Mouse (Mus musculus): Measurements from ENCODE around the gene Shmt2. TPM values are rescaled to one million over a fixed set of nuclear protein-coding genes. Genes with fewer than 3 reads are reported as not detected.

Gene Shmt2
- polyA plus RNA-seq, 1 experiment from 2014 or later, result 101 TPM

DNA sequence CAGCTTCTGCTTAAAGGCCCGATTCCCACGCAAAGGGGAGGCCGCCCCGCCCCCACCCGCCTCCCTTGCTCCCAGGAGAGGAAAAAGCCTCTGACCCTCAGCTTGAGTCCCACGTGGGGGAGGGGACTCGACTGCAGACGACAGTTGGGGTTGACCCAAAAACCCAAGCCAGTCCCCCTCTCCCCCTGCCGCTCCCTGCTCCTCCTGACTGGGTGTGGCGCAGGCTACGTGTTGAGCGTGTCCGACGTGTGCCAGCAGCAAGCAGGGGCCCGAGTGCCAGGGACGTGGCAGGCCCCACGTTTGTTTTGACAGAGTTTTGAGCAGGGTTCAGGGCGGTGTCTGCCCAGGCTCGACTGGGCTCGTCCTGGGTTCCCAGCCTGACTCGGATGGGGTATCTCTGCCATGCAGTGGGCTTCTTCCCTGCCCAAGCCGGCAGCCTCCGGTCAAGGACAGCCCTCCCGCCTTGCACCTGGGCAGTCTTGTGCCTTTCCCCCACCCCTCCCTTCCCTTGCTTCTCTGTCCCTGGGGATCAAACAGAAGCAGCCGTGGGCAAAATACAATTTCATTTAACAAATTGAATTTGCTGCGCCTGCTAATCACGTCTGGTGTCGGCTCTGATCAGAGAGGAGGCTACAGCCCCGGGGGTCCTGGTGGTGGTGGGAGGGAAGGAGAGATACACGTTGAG, 5.5 kb downstream of the Shmt2 start:
- Histone ChIP-seq H3K9me3 (ENCODE audit: low read depth, low read length) (no peaks in the 10 kb centered on the region), H3K27ac (ENCODE audit: low read depth) (0 out of 2 replicates have a peak overlapping the region, but pooled peaks have one; percentile 47), H3K4me1 (ENCODE audit: insufficient read depth) (peaks cover 22% of the 10 kb centered on the region), H3K4me3 (ENCODE audit: low read depth, low read length) (peak overlapping the region; percentile 7; the same call in 1 of the 2 replicates), H3K9ac (peak overlapping the region; percentile 20; the same call in 1 of the 2 replicates), H3K36me3 (ENCODE audit: insufficient read depth) (peaks cover 36% of the 10 kb centered on the region), H3K4me2 (peak overlapping the region; percentile 54), H3K27me3 (ENCODE audit: insufficient read depth, low read length) (peaks cover 44% of the 10 kb centered on the region)
- ATAC-seq (ENCODE audit: insufficient read depth) (peak; percentile 12), DNase-seq (peak; percentile 79)
- no peak for TF ChIP-seq CTCF (IDR thresholded peaks at IDR 0.05; ENCODE audit: low read depth)
- WGBS, result 12% methylated on average over 30 of the region's 30 CpGs

DNA sequence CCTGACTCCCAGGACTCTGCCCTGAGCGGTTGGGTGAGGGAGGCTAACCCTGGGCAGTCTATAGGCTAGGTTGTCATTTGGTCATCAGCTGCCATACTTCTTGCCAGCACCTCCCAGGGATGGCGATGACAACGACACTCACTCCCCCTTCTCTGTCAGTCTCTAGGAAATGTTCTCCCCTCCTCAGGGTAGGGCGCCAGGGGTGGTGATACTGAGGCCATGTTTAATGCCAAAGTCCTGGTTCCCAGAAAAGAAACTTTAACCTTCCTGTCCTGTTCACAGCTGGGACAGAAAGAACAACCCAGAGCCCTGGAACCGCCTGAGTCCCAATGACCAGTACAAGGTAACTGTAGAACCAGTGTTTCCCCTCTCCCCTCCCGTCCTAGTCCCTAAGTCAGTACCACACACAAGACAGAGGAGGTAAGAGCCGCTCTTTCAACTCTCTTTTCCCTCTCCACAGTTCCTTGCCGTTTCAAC, 6.2 kb downstream of the Shmt2 start:
- Histone ChIP-seq H3K4me3 (ENCODE audit: low read depth, low read length) (peak overlapping the region; percentile 7; the same call in 1 of the 2 replicates), H3K4me1 (ENCODE audit: insufficient read depth) (peaks cover 17% of the 10 kb centered on the region), H3K4me2 (peak overlapping the region; percentile 54), H3K27me3 (ENCODE audit: insufficient read depth, low read length) (peaks cover 51% of the 10 kb centered on the region), H3K27ac (ENCODE audit: low read depth) (no peak overlapping the region), H3K36me3 (ENCODE audit: insufficient read depth) (peaks cover 36% of the 10 kb centered on the region), H3K9ac (peak overlapping the region; percentile 7; the same call in 1 of the 2 replicates), H3K9me3 (ENCODE audit: low read depth, low read length) (no peaks in the 10 kb centered on the region)
- WGBS, result 21% methylated on average over 8 of the region's 8 CpGs
- ATAC-seq (ENCODE audit: insufficient read depth) (no peak), DNase-seq (no peak)
- no peak for TF ChIP-seq CTCF (IDR thresholded peaks at IDR 0.05; ENCODE audit: low read depth)

GRCm38 (mm10) chr10:127515271-127515982, 6.8 kb downstream of the Shmt2 start:
- Histone ChIP-seq H3K27me3 (ENCODE audit: insufficient read depth, low read length) (peaks cover 57% of the 10 kb centered on the region), H3K4me3 (ENCODE audit: low read depth, low read length) (0 out of 2 replicates have a peak overlapping the region, but pooled peaks have one; percentile 3), H3K4me2 (peak overlapping the region; percentile 54), H3K27ac (ENCODE audit: low read depth) (no peak overlapping the region), H3K9me3 (ENCODE audit: low read depth, low read length) (no peaks in the 10 kb centered on the region), H3K4me1 (ENCODE audit: insufficient read depth) (peaks cover 14% of the 10 kb centered on the region), H3K36me3 (ENCODE audit: insufficient read depth) (peaks cover 33% of the 10 kb centered on the region), H3K9ac (no peak overlapping the region)
- 31% methylated on average over 9 of the region's 9 CpGs for WGBS
- no peak for DNase-seq
- no peak for ATAC-seq (ENCODE audit: insufficient read depth)
- TF ChIP-seq CTCF (IDR thresholded peaks at IDR 0.05; ENCODE audit: low read depth), result no peak

GRCm38 (mm10) chr10:127514764-127515163, 7.5 kb downstream of the Shmt2 start, which contains the start of gene Ndufa4l2:
Gene Ndufa4l2 (plus strand): TSS chr10:127514967.
- Histone ChIP-seq H3K4me2 (peak within 1 kb of the TSS; percentile 84), H3K4me3 (ENCODE audit: low read depth, low read length) (peak within 1 kb of the TSS; percentile 3; the same call in 1 of the 2 replicates), H3K9me3 (ENCODE audit: low read depth, low read length) (no peaks in the 10 kb centered on the region), H3K27ac (ENCODE audit: low read depth) (no peak within 1 kb of the TSS), H3K9ac (no peak within 1 kb of the TSS), H3K4me1 (ENCODE audit: insufficient read depth) (peaks cover 14% of the 10 kb centered on the region), H3K36me3 (ENCODE audit: insufficient read depth) (peaks cover 27% of the 10 kb centered on the region), H3K27me3 (ENCODE audit: insufficient read depth, low read length) (peaks cover 64% of the 10 kb centered on the region)
- DNase-seq (no peak), ATAC-seq (ENCODE audit: insufficient read depth) (no peak)
- 17% methylated on average over 6 of the region's 6 CpGs for WGBS
- no peak for TF ChIP-seq CTCF (IDR thresholded peaks at IDR 0.05; ENCODE audit: low read depth)

- ATAC-seq (ENCODE audit: insufficient read depth) (no peak), DNase-seq (no peak)
- Histone ChIP-seq H3K27me3 (ENCODE audit: insufficient read depth, low read length) (peaks cover 69% of the 10 kb centered on the region), H3K9ac (no peak overlapping the region), H3K4me1 (ENCODE audit: insufficient read depth) (peaks cover 14% of the 10 kb centered on the region), H3K4me3 (ENCODE audit: low read depth, low read length) (no peak overlapping the region), H3K27ac (ENCODE audit: low read depth) (no peak overlapping the region), H3K4me2 (peak overlapping the region; percentile 84), H3K36me3 (ENCODE audit: insufficient read depth) (peaks cover 21% of the 10 kb centered on the region), H3K9me3 (ENCODE audit: low read depth, low read length) (no peaks in the 10 kb centered on the region)
- WGBS, result 17% methylated on average over 13 of the region's 13 CpGs
- no peak for TF ChIP-seq CTCF (IDR thresholded peaks at IDR 0.05; ENCODE audit: low read depth)
These were observed 8.0 kb downstream of the Shmt2 start for GRCm38 (mm10) chr10:127514111-127514698.

DNA sequence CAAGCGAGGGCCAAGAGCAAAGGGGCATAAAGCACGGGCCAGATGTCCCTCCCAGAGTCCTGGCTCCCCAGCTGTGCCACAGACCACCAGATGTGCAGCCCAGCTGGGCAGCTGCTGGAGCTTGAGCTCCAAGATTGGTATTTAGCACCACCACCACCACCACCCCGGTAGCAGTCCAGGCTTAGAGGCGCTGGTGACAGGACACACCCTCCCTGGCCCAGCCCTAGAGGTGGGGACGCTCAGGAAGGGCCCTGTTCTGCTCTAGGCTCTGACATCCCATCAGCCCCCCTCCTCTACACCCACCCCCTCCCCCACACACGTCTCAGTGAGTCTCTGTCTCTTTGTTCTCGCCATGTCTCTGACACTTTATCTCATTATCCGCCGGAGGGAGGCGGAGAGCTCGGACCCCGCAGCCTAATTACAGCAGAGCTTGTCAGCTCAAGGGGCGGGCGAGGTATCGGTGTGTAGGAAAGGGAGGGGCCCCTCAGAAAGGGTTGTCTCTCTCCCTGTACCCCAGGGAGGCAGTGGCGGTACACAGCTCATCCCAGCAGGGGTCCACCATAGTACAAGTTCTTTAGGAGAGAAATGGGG, 8.6 kb downstream of the Shmt2 start:
- Histone ChIP-seq H3K36me3 (ENCODE audit: insufficient read depth) (peaks cover 15% of the 10 kb centered on the region), H3K4me1 (ENCODE audit: insufficient read depth) (peaks cover 17% of the 10 kb centered on the region), H3K4me2 (peak overlapping the region; percentile 84), H3K9me3 (ENCODE audit: low read depth, low read length) (no peaks in the 10 kb centered on the region), H3K27me3 (ENCODE audit: insufficient read depth, low read length) (peaks cover 75% of the 10 kb centered on the region), H3K4me3 (ENCODE audit: low read depth, low read length) (peak overlapping the region; percentile 1; the same call in 1 of the 2 replicates), H3K9ac (no peak overlapping the region), H3K27ac (ENCODE audit: low read depth) (no peak overlapping the region)
- ATAC-seq (ENCODE audit: insufficient read depth) (peak; percentile 18; the same call in 1 of the 2 replicates), DNase-seq (peak; percentile 67)
- no peak for TF ChIP-seq CTCF (IDR thresholded peaks at IDR 0.05; ENCODE audit: low read depth)
- 2% methylated on average over 16 of the region's 16 CpGs for WGBS
